Mouse (Mus musculus): Measurements from ENCODE around the gene Fanca. TPM values are rescaled to one million over a fixed set of nuclear protein-coding genes. Genes with fewer than 3 reads are reported as not detected.
A peak's percentile ranks its signal among the peaks of the same experiment; 100 is the strongest.
"Not testable (repeated sequence)": the region's sequence is repeated elsewhere in the genome, so short reads cannot be mapped to it uniquely, and the experiment has no call there.

Fanca gene
- polyA plus RNA-seq, 1 experiment from 2014 or later, result 28.8 TPM

- Histone ChIP-seq H3K4me1 (no peaks in the 10 kb centered on the region), H3K4me2 (no peak overlapping the region), H3K27ac (no peak overlapping the region), H3K4me3 (no peak overlapping the region), H3K9me3 (no peaks in the 10 kb centered on the region), H3K9ac (no peak overlapping the region), H3K36me3 (peaks cover 50% of the 10 kb centered on the region), H3K27me3 (no peaks in the 10 kb centered on the region)
- ATAC-seq (ENCODE audit: insufficient number of reproducible peaks, insufficient read depth, low FRiP score, low TSS enrichment, low read depth), result no peak
- 95% methylated on average over 17 of the region's 17 CpGs for WGBS
Observed at GRCm38 (mm10) chr8:123287362-123287761, 31.0 kb downstream of the Fanca start.

GRCm38 (mm10) chr8:123284493-123284892, 33.9 kb downstream of the Fanca start:
- Histone ChIP-seq H3K4me3 (no peak overlapping the region), H3K4me1 (no peaks in the 10 kb centered on the region), H3K36me3 (peaks cover 51% of the 10 kb centered on the region), H3K4me2 (no peak overlapping the region), H3K27ac (no peak overlapping the region), H3K27me3 (no peaks in the 10 kb centered on the region), H3K9ac (no peak overlapping the region), H3K9me3 (no peaks in the 10 kb centered on the region)
- ATAC-seq (ENCODE audit: insufficient number of reproducible peaks, insufficient read depth, low FRiP score, low TSS enrichment, low read depth), result no peak
- WGBS, result 88% methylated on average over 5 of the region's 5 CpGs

DNA sequence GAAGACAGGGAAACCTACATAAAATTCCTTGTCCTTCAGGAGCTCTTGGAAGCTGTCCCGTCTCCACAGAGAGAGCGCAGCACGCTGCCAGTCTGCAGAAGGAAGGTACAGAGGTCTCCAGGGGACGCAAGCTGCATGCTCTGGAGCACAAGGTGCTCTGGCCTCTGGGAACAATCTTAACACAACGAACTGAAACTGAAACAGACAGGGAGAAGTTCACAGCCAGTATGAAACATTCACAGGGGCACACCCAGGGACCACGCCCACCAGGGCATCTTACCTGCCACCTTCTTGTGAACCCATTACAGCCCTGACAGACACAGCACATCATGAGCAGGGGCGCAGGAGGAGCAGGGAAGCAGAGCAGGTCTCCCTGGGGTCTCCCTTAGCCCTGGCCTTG, 34.4 kb downstream of the Fanca start:
- Histone ChIP-seq H3K4me2 (no peak overlapping the region), H3K4me3 (no peak overlapping the region), H3K9ac (no peak overlapping the region), H3K27ac (no peak overlapping the region), H3K4me1 (no peaks in the 10 kb centered on the region), H3K9me3 (no peaks in the 10 kb centered on the region), H3K36me3 (peaks cover 47% of the 10 kb centered on the region), H3K27me3 (no peaks in the 10 kb centered on the region)
- ATAC-seq (ENCODE audit: insufficient number of reproducible peaks, insufficient read depth, low FRiP score, low TSS enrichment, low read depth), result no peak
- WGBS, result 90% methylated on average over 7 of the region's 7 CpGs

GRCm38 (mm10) chr8:123282994-123283393, 35.4 kb downstream of the Fanca start:
- H3K27ac ChIP-seq; H3K4me3 ChIP-seq; H3K27me3 ChIP-seq; H3K9me3 ChIP-seq; ATAC-seq (ENCODE audit: insufficient number of reproducible peaks, insufficient read depth, low FRiP score, low TSS enrichment, low read depth); H3K4me1 ChIP-seq; H3K9ac ChIP-seq; H3K4me2 ChIP-seq: not testable (repeated sequence)
- 93% methylated on average over 5 of the region's 6 CpGs for WGBS
- H3K36me3 ChIP-seq, result peaks cover 41% of the 10 kb centered on the region

DNA sequence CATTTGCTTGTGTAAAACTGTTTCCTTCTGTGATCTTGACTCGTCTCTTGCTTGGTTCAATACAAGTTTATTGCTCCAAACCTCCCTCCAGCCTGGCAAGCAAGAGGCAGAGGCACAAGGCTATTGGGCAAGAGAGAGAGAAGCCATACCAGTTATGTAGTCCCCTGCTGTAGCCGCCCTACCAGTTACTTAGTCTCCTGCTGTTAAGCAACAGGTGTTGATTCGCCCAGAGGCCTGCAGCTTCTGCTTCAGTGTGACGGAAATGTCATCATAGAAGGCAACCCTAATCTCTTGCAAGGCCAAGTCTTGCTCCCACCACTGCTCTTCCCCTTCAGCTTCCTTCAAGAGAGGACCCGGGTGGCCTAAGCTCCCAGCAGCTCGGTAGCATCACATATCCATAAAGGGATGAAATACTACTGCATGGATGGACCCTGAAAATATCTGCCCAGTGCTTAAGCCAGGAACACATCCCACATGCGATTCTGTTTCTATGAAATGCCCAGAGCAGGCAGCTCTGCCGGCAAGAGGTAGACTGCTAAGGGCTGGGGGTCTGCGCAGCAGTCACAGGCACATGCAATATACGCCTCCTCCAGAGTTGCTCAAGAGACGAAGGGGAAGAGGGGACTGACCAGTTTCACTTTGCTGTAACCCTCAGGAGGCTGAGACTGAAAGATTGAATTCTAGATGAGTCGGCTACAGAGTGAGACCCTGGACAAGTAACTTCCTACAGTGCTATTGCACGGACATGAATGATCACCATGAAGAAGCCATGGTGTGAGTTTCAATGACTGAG, 37.9 kb downstream of the Fanca start:
- Histone ChIP-seq H3K4me2 (no peak overlapping the region), H3K4me1 (no peaks in the 10 kb centered on the region), H3K9ac (no peak overlapping the region), H3K9me3 (no peaks in the 10 kb centered on the region), H3K4me3 (no peak overlapping the region), H3K36me3 (peaks cover 25% of the 10 kb centered on the region), H3K27ac (no peak overlapping the region), H3K27me3 (no peaks in the 10 kb centered on the region)
- WGBS, result 86% methylated on average over 13 of the region's 13 CpGs
- no peak for ATAC-seq (ENCODE audit: insufficient number of reproducible peaks, insufficient read depth, low FRiP score, low TSS enrichment, low read depth)

GRCm38 (mm10) chr8:123279828-123280227, 38.5 kb downstream of the Fanca start:
- H3K4me1 ChIP-seq, result no peaks in the 10 kb centered on the region
- WGBS, result 90% methylated on average over 4 of the region's 4 CpGs
- no peaks in the 10 kb centered on the region for H3K27me3 ChIP-seq
- H3K9ac ChIP-seq, result no peak overlapping the region
- peaks cover 28% of the 10 kb centered on the region for H3K36me3 ChIP-seq
- no peak overlapping the region for H3K27ac ChIP-seq
- H3K9me3 ChIP-seq, result no peaks in the 10 kb centered on the region
- ATAC-seq (ENCODE audit: insufficient number of reproducible peaks, insufficient read depth, low FRiP score, low TSS enrichment, low read depth), result no peak
- no peak overlapping the region for H3K4me2 ChIP-seq
- H3K4me3 ChIP-seq, result no peak overlapping the region

DNA sequence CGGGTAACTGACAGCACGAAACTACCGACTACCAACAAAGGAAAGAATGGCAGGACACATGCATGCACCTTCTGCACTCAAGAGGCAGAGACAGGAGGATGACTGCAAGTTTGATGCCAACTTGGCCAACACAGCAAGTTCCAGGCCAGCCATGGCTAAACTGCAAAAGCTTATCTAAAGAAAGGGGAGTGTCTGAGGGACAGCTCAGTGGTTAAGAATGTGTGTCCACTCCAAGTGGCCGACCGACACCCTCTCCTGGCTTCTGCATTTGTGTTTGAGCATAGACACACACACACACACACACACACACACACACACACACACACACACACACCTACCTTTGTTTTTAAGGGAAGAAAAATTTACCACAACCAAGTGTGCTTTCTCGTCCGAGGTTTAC, 39.9 kb downstream of the Fanca start:
- 87% methylated on average over 7 of the region's 7 CpGs for WGBS
- Histone ChIP-seq H3K4me1 (no peaks in the 10 kb centered on the region), H3K9me3 (no peaks in the 10 kb centered on the region), H3K27me3 (no peaks in the 10 kb centered on the region), H3K36me3 (peaks cover 37% of the 10 kb centered on the region), H3K9ac (no peak overlapping the region), H3K27ac (no peak overlapping the region), H3K4me3 (no peak overlapping the region), H3K4me2 (no peak overlapping the region)
- no peak for ATAC-seq (ENCODE audit: insufficient number of reproducible peaks, insufficient read depth, low FRiP score, low TSS enrichment, low read depth)

GRCm38 (mm10) chr8:123275096-123275495, 43.3 kb downstream of the Fanca start:
- H3K9ac ChIP-seq, result no peak overlapping the region
- no peak overlapping the region for H3K4me3 ChIP-seq
- H3K27ac ChIP-seq, result no peak overlapping the region
- H3K4me1 ChIP-seq, result no peaks in the 10 kb centered on the region
- no peaks in the 10 kb centered on the region for H3K27me3 ChIP-seq
- ATAC-seq (ENCODE audit: insufficient number of reproducible peaks, insufficient read depth, low FRiP score, low TSS enrichment, low read depth), result no peak
- peaks cover 38% of the 10 kb centered on the region for H3K36me3 ChIP-seq
- no peaks in the 10 kb centered on the region for H3K9me3 ChIP-seq
- no peak overlapping the region for H3K4me2 ChIP-seq
- 93% methylated on average over 12 of the region's 12 CpGs for WGBS

DNA sequence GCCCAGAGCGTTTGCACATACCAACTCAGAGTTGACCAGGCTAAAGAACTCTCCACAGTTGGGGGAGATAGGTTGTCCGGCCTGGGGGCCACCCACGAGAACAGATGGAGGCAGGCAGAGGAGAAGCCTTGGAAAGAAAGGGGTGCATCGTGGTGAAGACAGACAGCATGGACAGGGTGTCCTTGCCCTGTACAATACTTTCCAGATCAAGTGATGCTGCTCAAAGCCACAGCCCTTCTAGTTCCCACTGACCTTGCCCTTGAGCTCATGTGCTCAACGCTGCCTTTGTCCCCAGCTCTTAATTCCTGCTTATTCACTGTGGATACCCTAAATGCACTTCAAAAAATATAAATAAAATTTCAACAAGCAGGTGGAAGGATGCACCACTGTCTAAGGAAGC, 43.9 kb downstream of the Fanca start:
- Histone ChIP-seq H3K4me1 (no peaks in the 10 kb centered on the region), H3K4me2 (no peak overlapping the region), H3K27me3 (no peaks in the 10 kb centered on the region), H3K36me3 (peaks cover 42% of the 10 kb centered on the region), H3K9me3 (no peaks in the 10 kb centered on the region), H3K27ac (no peak overlapping the region), H3K4me3 (no peak overlapping the region), H3K9ac (no peak overlapping the region)
- WGBS, result 83% methylated on average over 5 of the region's 5 CpGs
- ATAC-seq (ENCODE audit: insufficient number of reproducible peaks, insufficient read depth, low FRiP score, low TSS enrichment, low read depth), result no peak

DNA sequence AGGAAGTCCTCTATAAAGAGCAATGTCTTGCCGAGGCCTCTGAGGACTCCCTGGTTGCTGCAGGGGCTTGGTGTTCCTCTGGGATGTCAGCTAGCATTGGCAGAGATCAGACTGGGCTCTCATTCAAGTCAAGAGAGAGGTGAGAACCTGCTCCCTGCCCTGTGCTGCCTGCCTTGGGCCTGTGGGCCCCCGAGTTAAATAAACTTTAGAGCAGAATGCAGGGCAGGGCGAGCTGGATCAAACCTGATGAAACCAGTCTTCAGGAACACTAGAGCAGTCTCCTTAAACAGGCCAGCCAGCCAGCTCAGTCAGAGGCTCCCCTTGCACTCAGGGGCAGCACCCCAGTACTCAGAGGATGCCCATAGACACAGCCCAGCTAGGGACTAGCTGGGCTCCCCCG, 46.5 kb downstream of the Fanca start:
- no peak for ATAC-seq (ENCODE audit: insufficient number of reproducible peaks, insufficient read depth, low FRiP score, low TSS enrichment, low read depth)
- Histone ChIP-seq H3K4me2 (no peak overlapping the region), H3K9me3 (no peaks in the 10 kb centered on the region), H3K4me1 (no peaks in the 10 kb centered on the region), H3K36me3 (peaks cover 61% of the 10 kb centered on the region), H3K27me3 (no peaks in the 10 kb centered on the region), H3K4me3 (no peak overlapping the region), H3K9ac (0 out of 2 replicates have a peak overlapping the region, but pooled peaks have one; percentile 21), H3K27ac (0 out of 2 replicates have a peak overlapping the region, but pooled peaks have one; percentile 16)
- WGBS, result 78% methylated on average over 4 of the region's 4 CpGs

DNA sequence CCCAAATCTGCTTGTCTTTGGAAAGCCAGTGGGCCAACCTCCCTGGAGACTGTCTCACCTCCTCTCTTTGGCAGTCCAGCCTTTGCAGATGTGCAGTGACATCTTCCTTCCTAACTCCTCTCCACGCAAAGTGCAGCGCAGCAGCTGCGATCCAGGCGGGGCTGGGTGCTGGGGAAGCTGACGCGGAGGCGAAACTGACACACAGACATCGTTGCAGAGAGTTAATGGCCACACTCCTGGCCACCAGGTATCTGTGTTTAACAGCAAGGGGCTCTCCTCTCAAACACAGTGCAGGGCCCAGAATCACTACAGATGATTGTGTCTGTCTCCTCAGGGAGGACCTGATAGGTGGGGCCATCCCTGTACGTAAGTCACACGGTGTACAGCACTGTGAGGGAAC, 47.2 kb downstream of the Fanca start:
- Histone ChIP-seq H3K36me3 (peaks cover 69% of the 10 kb centered on the region), H3K4me2 (no peak overlapping the region), H3K27ac (no peak overlapping the region), H3K9ac (no peak overlapping the region), H3K4me3 (no peak overlapping the region), H3K9me3 (no peaks in the 10 kb centered on the region), H3K4me1 (no peaks in the 10 kb centered on the region), H3K27me3 (no peaks in the 10 kb centered on the region)
- 92% methylated on average over 10 of the region's 10 CpGs for WGBS
- ATAC-seq (ENCODE audit: insufficient number of reproducible peaks, insufficient read depth, low FRiP score, low TSS enrichment, low read depth), result no peak

DNA sequence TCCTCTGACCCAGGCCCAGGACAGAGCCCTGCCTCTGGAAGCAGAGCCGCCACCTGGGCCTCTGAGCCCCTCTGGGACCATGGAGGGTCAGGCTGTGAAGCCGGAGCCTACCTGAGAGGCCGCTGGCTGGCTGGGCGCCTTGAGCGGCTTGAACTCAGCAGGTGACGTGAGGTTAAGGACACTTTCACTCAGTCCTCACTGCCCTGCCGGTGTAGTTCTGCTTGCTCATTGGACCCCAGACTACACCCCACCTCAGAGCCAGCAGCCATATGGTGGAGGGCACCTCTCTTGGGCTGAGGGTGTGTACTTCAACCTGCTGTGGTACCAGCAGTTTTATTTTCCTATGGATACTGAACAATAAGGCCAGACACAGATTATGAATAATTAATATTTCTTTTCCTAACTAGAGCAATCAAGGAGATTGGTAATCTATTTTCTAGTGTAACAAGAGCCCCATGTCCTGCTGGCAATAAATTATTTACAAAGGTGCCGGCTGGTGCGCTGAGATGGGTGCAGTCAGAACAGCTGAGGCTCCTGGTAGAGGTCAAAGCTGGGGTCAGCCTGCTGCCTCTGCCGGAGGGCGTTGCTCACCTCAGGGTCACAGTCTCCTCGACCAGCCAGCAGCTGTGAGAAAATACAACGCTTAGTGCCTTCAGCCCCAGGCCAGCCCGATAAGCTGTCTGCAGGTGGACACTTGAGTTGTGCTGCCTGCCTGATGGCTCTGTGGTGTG, 50.3 kb downstream of the Fanca start:
- Histone ChIP-seq H3K36me3 (peaks cover 82% of the 10 kb centered on the region), H3K27me3 (no peaks in the 10 kb centered on the region), H3K4me1 (no peaks in the 10 kb centered on the region), H3K9ac (no peak overlapping the region), H3K4me3 (no peak overlapping the region), H3K9me3 (no peaks in the 10 kb centered on the region), H3K4me2 (no peak overlapping the region), H3K27ac (no peak overlapping the region)
- no peak for ATAC-seq (ENCODE audit: insufficient number of reproducible peaks, insufficient read depth, low FRiP score, low TSS enrichment, low read depth)
- WGBS, result 75% methylated on average over 14 of the region's 14 CpGs

Measured in embryonic facial prominence, embryonic 13.5 days (tissue).